Mouse (Mus musculus) forebrain, embryonic 12.5 days (tissue): ENCODE measurements at regions not wholly inside any gene's neighbourhood (a gene's known extent, or its start where the extent isn't known, plus 50 kb on each side); places are given as distances from the start of the nearest gene placed in this dataset.

ENCODE experiments used
- ATAC-seq: fragments of 200-750 bp; cut with Nextera tagmentation; 2 replicates; pipeline ENCODE4 v1.8.0; 2017; ENCODE audit warnings: moderate TSS enrichment; ENCODE audit not compliant: low FRiP score
- H3K27ac ChIP-seq: fragments of 300-500 bp; sonication (generic); 2 replicates; pipeline ENCODE4 v1.5.1; 2016; ENCODE audit warnings: mild to moderate bottlenecking
- H3K27me3 ChIP-seq: fragments of 300-500 bp; sonication (generic); 2 replicates; pipeline ENCODE4 v1.6.1; 2016; ENCODE audit warnings: mild to moderate bottlenecking
- H3K36me3 ChIP-seq: fragments of 300-500 bp; sonication (generic); replicated peaks from 2 replicates; pipeline ENCODE4 v1.6.1; 2016; ENCODE audit warnings: mild to moderate bottlenecking
- H3K4me1 ChIP-seq: fragments of 300-500 bp; sonication (generic); 2 replicates; pipeline ENCODE4 v1.6.1; 2016
- H3K4me2 ChIP-seq: fragments of 300-500 bp; sonication (generic); 2 replicates; pipeline ENCODE4 v1.6.1; 2016; ENCODE audit warnings: mild to moderate bottlenecking, moderate library complexity
- H3K4me3 ChIP-seq: fragments of 300-500 bp; sonication (generic); replicated peaks from 2 replicates; pipeline ENCODE4 v1.5.1; 2016; ENCODE audit warnings: mild to moderate bottlenecking
- H3K9ac ChIP-seq: fragments of 300-500 bp; sonication (generic); 2 replicates; pipeline ENCODE4 v1.6.1; 2016; ENCODE audit warnings: mild to moderate bottlenecking
- H3K9me3 ChIP-seq: fragments of 300-500 bp; sonication (generic); 2 replicates; pipeline ENCODE4 v1.6.1; 2016
- WGBS: fragments of 180-500 bp; shearing (Covaris S2); methylation state at CpG from one replicate; pipeline ENCODE4 v1.1.7; 2016; 5-methylcytosine and 5-hydroxymethylcytosine counted together

DNA sequence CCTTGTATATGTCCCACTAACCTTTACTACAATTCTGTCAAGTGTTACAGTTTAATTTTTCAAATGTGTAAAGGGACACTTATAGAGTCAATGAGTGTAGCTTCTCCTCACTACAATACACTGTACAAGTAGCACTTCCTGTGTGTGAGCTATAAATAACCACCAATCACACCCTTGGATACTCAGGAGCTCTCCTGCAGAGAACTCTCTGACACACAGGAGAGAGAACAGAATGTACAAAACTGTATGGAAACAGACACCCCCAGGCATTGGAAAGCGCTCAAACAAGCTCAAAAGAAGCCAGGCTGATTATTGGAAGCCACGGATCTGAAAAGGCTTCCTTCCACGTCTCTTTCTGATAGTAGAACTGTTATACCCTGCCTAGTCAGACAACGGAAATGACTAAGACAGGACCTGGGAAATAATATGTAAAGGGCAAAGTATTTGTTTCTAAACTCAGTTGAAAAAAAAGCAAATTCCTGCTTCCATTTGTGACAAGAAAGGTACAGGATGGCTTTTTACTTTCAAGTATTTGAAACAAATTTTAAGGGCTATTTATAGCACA, 122.9 kb upstream of the Arhgap18 start:
- no peak overlapping the region for H3K4me3 ChIP-seq
- WGBS: 78% methylated on average over 4 of the region's 4 CpGs

GRCm38 (mm10) chr10:26632266-26632665, 121.0 kb upstream of the Arhgap18 start:
- Histone ChIP-seq H3K4me3 (no peak overlapping the region), H3K9ac (no peak overlapping the region), H3K9me3 (no peaks in the 10 kb centered on the region), H3K4me2 (no peak overlapping the region), H3K4me1 (no peaks in the 10 kb centered on the region), H3K27ac (no peak overlapping the region), H3K36me3 (no peaks in the 10 kb centered on the region), H3K27me3 (no peaks in the 10 kb centered on the region)
- ATAC-seq: no peak
- 88% methylated on average over 5 of the region's 5 CpGs for WGBS

More for the DNA sequence above, 122.9 kb upstream of the Arhgap18 start:
- Histone ChIP-seq H3K36me3 (no peaks in the 10 kb centered on the region), H3K27ac (no peak overlapping the region), H3K4me2 (no peak overlapping the region), H3K9me3 (no peaks in the 10 kb centered on the region), H3K9ac (no peak overlapping the region), H3K27me3 (no peaks in the 10 kb centered on the region), H3K4me1 (no peaks in the 10 kb centered on the region)
- ATAC-seq: no peak

GRCm38 (mm10) chr10:26637459-26637858, 115.8 kb upstream of the Arhgap18 start:
- H3K4me3 ChIP-seq: no peak overlapping the region
- no peaks in the 10 kb centered on the region for H3K4me1 ChIP-seq
- no peak overlapping the region for H3K27ac ChIP-seq
- H3K4me2 ChIP-seq: no peak overlapping the region
- H3K9me3 ChIP-seq: no peaks in the 10 kb centered on the region
- H3K36me3 ChIP-seq: no peaks in the 10 kb centered on the region
- 27% methylated on average over 3 of the region's 3 CpGs for WGBS
- ATAC-seq: no peak
- H3K27me3 ChIP-seq: no peaks in the 10 kb centered on the region
- no peak overlapping the region for H3K9ac ChIP-seq

GRCm38 (mm10) chr10:26638056-26638455, 115.2 kb upstream of the Arhgap18 start:
- no peak for ATAC-seq
- no peak overlapping the region for H3K4me3 ChIP-seq
- H3K27ac ChIP-seq: no peak overlapping the region
- 64% methylated on average over 4 of the region's 4 CpGs for WGBS
- H3K9ac ChIP-seq: no peak overlapping the region
- H3K4me2 ChIP-seq: no peak overlapping the region
- no peaks in the 10 kb centered on the region for H3K27me3 ChIP-seq
- no peaks in the 10 kb centered on the region for H3K36me3 ChIP-seq
- H3K9me3 ChIP-seq: no peaks in the 10 kb centered on the region
- no peaks in the 10 kb centered on the region for H3K4me1 ChIP-seq

DNA sequence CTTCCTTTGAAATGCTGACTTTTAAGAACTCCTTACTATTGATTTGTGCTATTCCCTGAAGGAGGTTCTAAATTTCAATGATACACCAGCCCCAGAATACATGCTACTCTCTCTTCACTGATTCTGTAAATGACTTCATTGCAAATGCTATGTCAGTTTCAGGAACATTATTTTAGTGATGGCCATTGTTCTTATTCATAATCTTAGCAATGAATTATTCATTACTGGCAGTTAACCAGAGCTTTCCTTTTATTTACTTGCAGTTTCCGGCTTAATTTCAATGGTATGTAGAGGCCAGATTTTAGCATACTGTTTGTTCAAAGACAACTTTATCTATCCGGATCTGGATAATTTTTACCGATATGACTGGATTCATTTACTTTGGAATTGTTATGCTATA, 114.1 kb upstream of the Arhgap18 start:
- ATAC-seq: no peak
- Histone ChIP-seq H3K4me3 (no peak overlapping the region), H3K27me3 (no peaks in the 10 kb centered on the region), H3K9me3 (no peaks in the 10 kb centered on the region), H3K9ac (no peak overlapping the region), H3K4me1 (no peaks in the 10 kb centered on the region), H3K27ac (no peak overlapping the region), H3K4me2 (no peak overlapping the region), H3K36me3 (no peaks in the 10 kb centered on the region)
- WGBS: 74% methylated on average over 3 of the region's 3 CpGs

DNA sequence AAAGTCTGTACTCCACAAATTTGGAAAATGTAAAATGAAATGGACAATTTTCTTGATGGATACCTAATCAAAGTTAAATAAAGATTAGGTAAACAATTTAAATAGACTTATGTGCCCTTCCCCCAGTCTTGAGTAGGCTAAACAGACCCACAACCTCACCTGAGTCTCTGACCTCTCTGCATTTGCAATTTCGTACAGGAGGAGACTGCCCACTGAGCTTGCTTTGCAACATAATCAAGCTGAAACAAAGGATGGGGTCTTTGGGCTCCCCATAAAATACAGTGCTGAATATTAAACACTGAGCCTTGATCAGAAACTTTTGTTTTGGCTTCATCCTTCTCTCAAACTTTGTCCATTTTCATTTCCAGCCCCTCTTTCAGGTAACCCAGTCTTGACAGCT, 100.1 kb upstream of the Arhgap18 start:
- no peak overlapping the region for H3K27ac ChIP-seq
- H3K36me3 ChIP-seq: no peaks in the 10 kb centered on the region
- H3K4me2 ChIP-seq: no peak overlapping the region
- no peak for ATAC-seq
- H3K9me3 ChIP-seq: no peaks in the 10 kb centered on the region
- WGBS: 70% methylated on average over 1 of the region's 1 CpGs
- H3K9ac ChIP-seq: no peak overlapping the region
- H3K27me3 ChIP-seq: no peaks in the 10 kb centered on the region
- no peaks in the 10 kb centered on the region for H3K4me1 ChIP-seq
- no peak overlapping the region for H3K4me3 ChIP-seq

- H3K4me3 ChIP-seq: no peak overlapping the region
- H3K9ac ChIP-seq: no peak overlapping the region
- no peaks in the 10 kb centered on the region for H3K9me3 ChIP-seq
- H3K4me2 ChIP-seq: no peak overlapping the region
- no peak overlapping the region for H3K27ac ChIP-seq
- no peaks in the 10 kb centered on the region for H3K36me3 ChIP-seq
- ATAC-seq: no peak
- H3K4me1 ChIP-seq: no peaks in the 10 kb centered on the region
- no peaks in the 10 kb centered on the region for H3K27me3 ChIP-seq
Measured at GRCm38 (mm10) chr10:26664270-26664669, 89.0 kb upstream of the Arhgap18 start.

- ATAC-seq: no peak
- H3K9ac ChIP-seq: no peak overlapping the region
- no peaks in the 10 kb centered on the region for H3K36me3 ChIP-seq
- no peak overlapping the region for H3K4me3 ChIP-seq
- H3K4me1 ChIP-seq: no peaks in the 10 kb centered on the region
- H3K9me3 ChIP-seq: no peaks in the 10 kb centered on the region
- WGBS: 61% methylated on average over 4 of the region's 4 CpGs
- no peak overlapping the region for H3K27ac ChIP-seq
- no peaks in the 10 kb centered on the region for H3K27me3 ChIP-seq
- H3K4me2 ChIP-seq: no peak overlapping the region
Measured at GRCm38 (mm10) chr10:26679500-26680227, 73.6 kb upstream of the Arhgap18 start.

- H3K9ac ChIP-seq: no peak overlapping the region
Measured at GRCm38 (mm10) chr10:26694761-26695160, 58.5 kb upstream of the Arhgap18 start.

GRCm38 (mm10) chr10:26695212-26695933, 57.8 kb upstream of the Arhgap18 start:
- ATAC-seq: peak; percentile 93
- Histone ChIP-seq H3K4me3 (peak overlapping the region; percentile 46), H3K36me3 (no peaks in the 10 kb centered on the region), H3K9me3 (no peaks in the 10 kb centered on the region), H3K27me3 (no peaks in the 10 kb centered on the region), H3K27ac (no peak overlapping the region), H3K4me1 (no peaks in the 10 kb centered on the region), H3K4me2 (peak overlapping the region; percentile 69), H3K9ac (peak overlapping the region; percentile 29)
- WGBS: 3% methylated on average over 25 of the region's 25 CpGs

More at GRCm38 (mm10) chr10:26694761-26695160, 58.5 kb upstream of the Arhgap18 start:
- H3K4me2 ChIP-seq: peak overlapping the region; percentile 69
- H3K27me3 ChIP-seq: no peaks in the 10 kb centered on the region
- H3K4me1 ChIP-seq: no peaks in the 10 kb centered on the region
- ATAC-seq: peak; percentile 21; the same call in 1 of the 2 replicates
- 61% methylated on average over 2 of the region's 2 CpGs for WGBS
- peak overlapping the region; percentile 46; the same call in 1 of the 2 replicates for H3K4me3 ChIP-seq
- H3K9me3 ChIP-seq: no peaks in the 10 kb centered on the region
- H3K27ac ChIP-seq: no peak overlapping the region
- H3K36me3 ChIP-seq: no peaks in the 10 kb centered on the region
